Mouse (Mus musculus) bone marrow macrophage, adult 2 months (primary cell): ENCODE measurements at regions not wholly inside any gene's neighbourhood (a gene's known extent, or its start where the extent isn't known, plus 50 kb on each side); places are given as distances from the start of the nearest gene placed in this dataset.

Source experiments
- CTCF ChIP-seq: IDR thresholded peaks from 2 replicates; pipeline ENCODE4 v1.5.1; 2012; ENCODE audit warnings: low read depth, mild to moderate bottlenecking, low read length, moderate library complexity
- POLR2A ChIP-seq: IDR thresholded peaks from 2 replicates; pipeline ENCODE4 v1.6.1; 2012; ENCODE audit warnings: mild to moderate bottlenecking, low read depth, low read length, borderline replicate concordance

DNA sequence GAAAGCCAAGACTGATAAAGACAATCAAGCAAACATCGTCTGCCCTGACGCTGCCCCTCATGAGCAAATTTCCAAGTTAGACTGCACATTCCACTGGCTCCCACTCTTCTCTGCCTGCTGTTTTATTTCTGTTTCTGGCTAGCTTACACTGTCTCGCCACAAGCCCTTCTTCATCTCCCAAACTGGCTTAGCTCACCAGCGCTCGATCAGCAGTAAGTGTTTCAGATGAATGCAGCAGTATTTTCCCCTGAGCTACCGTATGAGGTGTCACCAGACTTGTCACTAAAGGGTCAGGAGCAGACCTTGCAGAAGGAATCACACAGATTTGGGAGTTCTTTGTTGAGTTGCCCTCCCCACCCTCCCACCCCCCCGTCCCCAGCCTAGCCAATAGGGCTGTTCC lies 206.6 kb downstream of the Barx2 start:
- TF ChIP-seq CTCF = no peak
- TF ChIP-seq POLR2A = no peak
